Mouse (Mus musculus) cerebellum, adult 2 months (tissue): ENCODE measurements at regions not wholly inside any gene's neighbourhood (a gene's known extent, or its start where the extent isn't known, plus 50 kb on each side); places are given as distances from the start of the nearest gene placed in this dataset.
A peak's percentile ranks its signal among the peaks of the same experiment; 100 is the strongest.
"Not testable (repeated sequence)": the region's sequence is repeated elsewhere in the genome, so short reads cannot be mapped to it uniquely, and the experiment has no call there.

Experiments used
- DNase-seq, 2 experiments: peaks; one replicate each; pipeline ENCODE4 v3.0.0; 2021
- H3K27ac ChIP-seq: fragments of 200-500 bp; 2 replicates; pipeline ENCODE4 v1.5.1; 2012; ENCODE audit warnings: low read length, control low read depth, inconsistent platforms; ENCODE audit not compliant: insufficient read depth
- H3K27me3 ChIP-seq: fragments of 200-500 bp; 2 replicates; pipeline ENCODE4 v1.6.1; 2012; ENCODE audit warnings: inconsistent platforms, mild to moderate bottlenecking, low read length, moderate library complexity; ENCODE audit not compliant: control insufficient read depth, insufficient read depth
- H3K4me1 ChIP-seq: fragments of 200-500 bp; 2 replicates; pipeline ENCODE4 v1.6.1; 2011; ENCODE audit warnings: low read length; ENCODE audit not compliant: control insufficient read depth, insufficient read depth
- H3K4me3 ChIP-seq: fragments of 200-500 bp; replicated peaks from 2 replicates; pipeline ENCODE3; 2011; ENCODE audit warnings: mild to moderate bottlenecking, low read depth, low read length, control low read depth; ENCODE audit not compliant: insufficient read depth
- CTCF ChIP-seq: fragments of 200-500 bp; IDR thresholded peaks from 2 replicates; pipeline ENCODE4 v1.5.1; 2011; ENCODE audit warnings: low read depth, mild to moderate bottlenecking, control low read depth, low read length, moderate library complexity, borderline replicate concordance; ENCODE audit not compliant: insufficient read depth
- POLR2A ChIP-seq: fragments of 200-500 bp; IDR thresholded peaks from 2 replicates; pipeline ENCODE4 v1.6.1; 2011; ENCODE audit warnings: low read length, control low read depth, borderline replicate concordance; ENCODE audit not compliant: insufficient read depth
- WGBS: fragments of 180-500 bp; shearing (Covaris S2); methylation state at CpG from one replicate; pipeline ENCODE4 v1.1.7; 2018; 5-methylcytosine and 5-hydroxymethylcytosine counted together

DNA sequence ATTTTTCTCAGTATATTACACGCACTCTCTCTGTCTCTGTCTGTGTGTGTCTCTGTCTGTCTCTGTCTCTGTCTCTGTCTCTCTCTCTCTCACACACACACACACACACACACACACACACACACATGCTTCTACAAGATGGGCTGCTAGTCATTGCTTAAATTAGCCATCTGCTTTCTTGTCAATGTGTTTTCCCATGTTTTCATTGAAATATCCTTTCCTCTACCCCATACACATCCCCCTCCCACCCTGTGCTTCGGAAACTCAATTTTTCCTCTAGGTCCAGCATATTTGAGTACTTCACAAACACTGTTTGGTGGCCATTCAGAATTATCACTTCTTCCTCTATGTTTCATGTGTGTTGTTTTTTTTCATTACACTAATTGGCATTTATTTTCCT, 263.4 kb upstream of the Zfp804b start:
- TF ChIP-seq CTCF (no peak), POLR2A (no peak)
- DNase-seq = no peak
- H3K27me3 ChIP-seq = no peaks in the 10 kb centered on the region
- H3K4me3 ChIP-seq = no peak overlapping the region
- no peak overlapping the region for H3K27ac ChIP-seq
- 84% methylated on average over 2 of the region's 2 CpGs for WGBS
- no peaks in the 10 kb centered on the region for H3K4me1 ChIP-seq

GRCm38 (mm10) chr5:7655280-7655679, 305.0 kb upstream of the Steap4 start:
- Histone ChIP-seq H3K27ac (no peak overlapping the region), H3K4me3 (no peak overlapping the region), H3K4me1 (no peaks in the 10 kb centered on the region; the same call in 1 of the 2 replicates), H3K27me3 (no peaks in the 10 kb centered on the region)
- peak; percentile 26 to 79 for DNase-seq
- TF ChIP-seq POLR2A (no peak), CTCF (no peak)
- 3% methylated on average over 2 of the region's 2 CpGs for WGBS

- no peak for DNase-seq
- Histone ChIP-seq H3K4me1 (no peaks in the 10 kb centered on the region), H3K4me3 (no peak overlapping the region), H3K27me3 (no peaks in the 10 kb centered on the region), H3K27ac (no peak overlapping the region)
- TF ChIP-seq POLR2A (no peak), CTCF (no peak)
- 42% methylated on average over 1 of the region's 1 CpGs for WGBS
These were observed 258.5 kb upstream of the Steap4 start for GRCm38 (mm10) chr5:7701776-7702175.

DNA sequence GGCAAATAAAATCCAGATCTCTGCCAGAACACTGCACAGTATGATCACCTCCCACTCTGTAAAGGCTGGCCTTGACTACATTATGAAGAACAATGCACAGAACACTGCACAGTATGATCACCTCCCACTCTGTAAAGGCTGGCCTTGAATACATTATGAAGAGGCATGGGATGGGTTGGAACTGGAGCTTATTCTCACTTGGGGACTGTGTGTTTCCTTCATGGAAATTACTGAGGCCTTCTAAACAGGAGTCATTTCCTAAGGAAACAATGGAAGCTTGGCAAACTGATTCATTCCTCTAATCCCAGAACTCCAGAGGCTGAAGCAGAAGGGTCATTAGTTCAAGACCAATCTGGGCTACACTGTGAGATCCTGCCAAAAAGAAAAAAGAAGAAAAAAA, 240.7 kb upstream of the Steap4 start:
- no peak overlapping the region for H3K27ac ChIP-seq
- DNase-seq = no peak
- H3K4me3 ChIP-seq = no peak overlapping the region
- TF ChIP-seq POLR2A (no peak), CTCF (no peak)
- no peaks in the 10 kb centered on the region for H3K4me1 ChIP-seq
- no peaks in the 10 kb centered on the region for H3K27me3 ChIP-seq

DNA sequence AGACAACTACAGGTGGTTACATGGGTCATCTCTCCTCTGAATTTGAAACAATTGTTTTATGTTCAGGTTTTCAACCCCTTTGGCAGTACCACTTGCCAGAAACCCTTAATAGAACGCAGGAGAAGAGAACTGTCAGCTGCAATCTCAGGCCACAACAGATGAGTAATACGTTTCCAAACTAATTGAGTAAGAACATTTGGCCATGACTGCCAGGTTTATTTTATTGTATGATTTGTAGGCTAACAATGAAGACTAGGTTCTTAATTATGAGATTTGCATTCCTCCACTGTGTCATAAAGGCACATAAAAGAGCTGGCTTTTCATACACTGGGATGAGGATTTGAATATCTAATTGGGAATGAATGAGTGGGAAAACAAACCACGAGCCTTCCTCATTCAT, 240.2 kb upstream of the Steap4 start:
- DNase-seq = no peak
- TF ChIP-seq POLR2A (no peak), CTCF (no peak)
- H3K27ac ChIP-seq = no peak overlapping the region
- H3K4me1 ChIP-seq = no peaks in the 10 kb centered on the region
- 25% methylated on average over 3 of the region's 3 CpGs for WGBS
- H3K27me3 ChIP-seq = no peaks in the 10 kb centered on the region
- H3K4me3 ChIP-seq = no peak overlapping the region

- DNase-seq = no peak
- Histone ChIP-seq H3K4me1 (no peaks in the 10 kb centered on the region), H3K27me3 (no peaks in the 10 kb centered on the region), H3K4me3 (no peak overlapping the region), H3K27ac (no peak overlapping the region)
- 76% methylated on average over 2 of the region's 2 CpGs for WGBS
- TF ChIP-seq POLR2A = no peak
- TF ChIP-seq CTCF = no peak
These were observed 239.6 kb upstream of the Steap4 start for GRCm38 (mm10) chr5:7720688-7721087.

GRCm38 (mm10) chr5:7732566-7732965, 227.7 kb upstream of the Steap4 start:
- not testable (repeated sequence) for H3K27ac ChIP-seq, H3K27me3 ChIP-seq, DNase-seq, H3K4me1 ChIP-seq, H3K4me3 ChIP-seq
- 71% methylated on average over 2 of the region's 2 CpGs for WGBS

- TF ChIP-seq CTCF = no peak
- TF ChIP-seq POLR2A = no peak
- Histone ChIP-seq H3K27me3 (no peaks in the 10 kb centered on the region), H3K27ac (no peak overlapping the region), H3K4me3 (no peak overlapping the region), H3K4me1 (no peaks in the 10 kb centered on the region)
- DNase-seq = no peak
- WGBS = 95% methylated on average over 1 of the region's 1 CpGs
These were observed 180.4 kb upstream of the Steap4 start for GRCm38 (mm10) chr5:7779827-7780226.

- Histone ChIP-seq H3K27ac (no peak overlapping the region), H3K4me1 (no peaks in the 10 kb centered on the region), H3K27me3 (no peaks in the 10 kb centered on the region), H3K4me3 (no peak overlapping the region)
- DNase-seq = no peak
- 21% methylated on average over 1 of the region's 1 CpGs for WGBS
- TF ChIP-seq POLR2A (no peak), CTCF (no peak)
These were observed 178.0 kb upstream of the Steap4 start for GRCm38 (mm10) chr5:7782235-7782634.
